Mouse (Mus musculus) gastrocnemius, postnatal 10 days (tissue): ENCODE measurements at regions not wholly inside any gene's neighbourhood (a gene's known extent, or its start where the extent isn't known, plus 50 kb on each side); places are given as distances from the start of the nearest gene placed in this dataset.

Experiments
- DNase-seq: peaks from one replicate; pipeline ENCODE4 v3.0.0; 2021; ENCODE audit warnings: mixed read lengths

DNA sequence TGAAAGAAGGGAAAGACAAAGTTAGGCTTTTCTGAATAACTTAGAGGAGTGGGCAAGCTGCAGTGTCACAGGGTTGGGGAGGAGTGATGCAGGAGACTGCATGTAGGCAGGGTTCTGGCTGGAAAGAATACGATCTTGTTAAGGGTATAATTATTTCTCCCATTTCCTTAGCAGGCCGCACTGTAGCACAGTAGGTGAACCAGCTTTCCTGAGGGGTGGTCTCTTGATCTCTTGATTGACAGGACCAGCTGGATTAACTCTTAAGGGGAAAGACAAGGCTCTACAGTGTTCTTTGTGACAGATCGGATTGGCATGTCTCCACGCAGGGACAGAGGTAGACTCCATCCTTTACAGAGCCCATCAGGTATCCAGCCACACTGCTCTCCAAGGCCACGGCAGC, 54.5 kb upstream of the Meis1 start:
- DNase-seq, result no peak

DNA sequence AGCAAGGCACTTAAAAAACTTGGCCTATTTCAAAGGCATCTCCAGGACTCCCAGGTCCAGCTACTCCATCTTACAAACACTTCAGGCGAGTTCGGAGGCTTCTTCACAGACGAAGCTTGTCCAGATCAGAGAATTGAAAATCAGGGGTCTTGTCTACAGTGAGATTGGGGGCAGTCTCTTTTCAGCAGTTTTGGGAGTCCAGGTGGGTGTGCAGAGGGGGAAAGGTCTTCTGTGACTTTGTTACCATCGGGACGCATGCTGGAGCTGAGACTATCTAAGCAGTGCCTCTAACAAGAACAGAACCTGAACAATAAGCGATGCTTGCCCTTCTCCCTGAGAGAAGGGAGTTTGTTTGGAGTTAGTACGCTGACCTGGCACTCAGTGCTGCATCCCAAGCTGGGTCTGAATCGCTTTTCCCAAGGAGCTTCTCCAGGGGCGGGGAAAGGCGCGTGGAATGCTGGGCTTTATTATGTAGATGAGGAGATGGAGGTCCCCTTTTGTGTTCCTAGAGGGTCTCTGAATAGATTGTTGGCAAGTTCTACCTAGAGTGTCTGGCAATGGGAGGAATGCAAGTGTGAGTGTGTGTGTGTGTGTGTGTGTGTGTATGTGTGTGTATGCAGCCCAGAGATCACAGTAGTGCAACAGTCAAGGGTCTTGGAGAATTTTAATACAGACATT, 55.2 kb upstream of the Meis1 start:
- no peak for DNase-seq

DNA sequence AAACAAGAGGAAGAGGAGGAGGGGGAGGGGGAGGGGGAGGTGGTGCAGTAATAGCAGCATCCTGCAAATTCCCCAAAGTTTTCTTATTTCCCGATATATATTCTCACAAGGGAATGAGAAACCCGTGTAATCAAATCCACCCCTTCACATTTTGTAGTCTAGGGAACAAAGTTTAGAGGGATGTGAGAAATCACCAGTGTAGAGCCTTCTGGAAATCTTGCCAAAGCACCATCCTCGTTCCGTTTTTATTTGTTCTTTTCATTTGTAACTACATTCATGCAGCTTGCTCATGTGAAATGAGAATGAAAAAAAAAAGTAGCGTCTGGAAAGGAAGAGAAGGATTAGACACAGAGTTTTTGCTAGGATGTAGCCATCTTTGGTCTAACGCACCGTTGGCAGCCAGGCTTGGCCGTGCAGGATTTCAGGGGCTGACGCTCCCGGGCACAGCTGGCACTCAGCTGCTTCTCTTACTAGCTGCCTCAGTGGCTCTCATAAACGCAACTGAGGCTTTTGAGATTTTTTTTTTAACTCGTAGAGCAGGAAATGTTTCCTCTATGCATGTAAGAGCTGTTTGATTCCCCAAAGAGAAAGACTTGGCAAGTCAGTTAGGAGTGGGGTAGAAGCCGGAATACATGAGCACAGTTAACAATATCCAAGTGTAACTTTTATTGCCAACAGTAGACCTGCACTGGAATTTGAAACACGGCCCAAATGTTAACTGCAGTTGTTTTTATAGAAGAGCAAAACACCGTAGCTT, 72.5 kb upstream of the Meis1 start:
- no peak for DNase-seq

DNA sequence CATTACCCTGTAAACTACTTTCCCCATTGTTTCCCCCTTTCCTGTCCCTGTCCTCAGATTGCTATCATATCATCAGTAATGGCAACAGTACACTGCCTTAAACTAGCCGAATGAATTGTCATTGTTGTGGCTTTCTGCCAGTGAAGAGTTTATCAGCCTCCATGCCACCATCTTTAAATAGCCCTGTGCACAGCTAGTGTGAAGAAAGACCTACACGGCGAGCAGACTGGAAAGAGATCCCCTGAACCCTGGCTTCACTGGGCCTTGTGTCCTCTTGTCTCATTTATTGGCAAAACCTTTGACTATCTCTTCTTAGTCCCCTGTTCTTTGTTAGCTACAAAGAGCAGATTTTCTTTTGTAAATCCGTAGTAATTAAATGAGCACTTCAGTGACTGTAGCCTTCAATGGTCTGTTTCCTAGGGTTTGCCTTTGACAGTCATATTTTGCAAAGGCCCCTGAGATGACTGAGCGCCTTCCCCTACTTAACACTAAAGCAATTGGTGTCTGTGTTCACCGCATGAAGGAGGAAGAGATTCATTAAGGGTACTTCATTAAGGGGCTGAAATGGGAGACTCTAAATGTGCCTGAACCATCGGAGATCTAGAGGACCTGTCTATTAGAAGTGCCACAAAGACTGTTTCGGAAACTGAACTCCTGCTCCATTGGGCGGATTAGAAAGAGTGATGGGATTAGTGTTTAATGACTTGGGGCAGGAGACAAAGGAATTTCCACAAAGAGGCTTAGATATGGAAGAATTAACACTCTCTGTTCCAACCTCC, 74.4 kb upstream of the Meis1 start:
- no peak for DNase-seq

DNA sequence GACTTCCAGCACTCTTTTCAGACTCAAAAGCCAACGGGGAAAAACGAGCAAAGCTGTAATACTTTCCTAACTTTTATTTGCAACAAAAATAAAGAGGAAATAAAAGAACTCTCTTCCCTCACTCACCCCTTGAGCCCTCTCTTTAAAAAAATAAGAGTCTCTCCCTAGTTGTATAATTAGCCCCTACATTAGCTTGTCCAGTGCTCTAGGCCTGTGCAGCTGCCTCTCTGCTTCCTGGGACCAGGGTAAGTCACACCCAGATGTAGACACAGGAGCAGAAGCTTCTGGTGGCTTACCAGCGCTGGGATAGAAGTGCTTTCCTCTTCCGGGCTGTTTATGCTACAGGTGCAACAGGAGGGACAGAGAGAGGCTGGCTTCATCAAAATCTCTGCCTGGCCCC, 75.0 kb upstream of the Meis1 start:
- DNase-seq, result no peak

DNA sequence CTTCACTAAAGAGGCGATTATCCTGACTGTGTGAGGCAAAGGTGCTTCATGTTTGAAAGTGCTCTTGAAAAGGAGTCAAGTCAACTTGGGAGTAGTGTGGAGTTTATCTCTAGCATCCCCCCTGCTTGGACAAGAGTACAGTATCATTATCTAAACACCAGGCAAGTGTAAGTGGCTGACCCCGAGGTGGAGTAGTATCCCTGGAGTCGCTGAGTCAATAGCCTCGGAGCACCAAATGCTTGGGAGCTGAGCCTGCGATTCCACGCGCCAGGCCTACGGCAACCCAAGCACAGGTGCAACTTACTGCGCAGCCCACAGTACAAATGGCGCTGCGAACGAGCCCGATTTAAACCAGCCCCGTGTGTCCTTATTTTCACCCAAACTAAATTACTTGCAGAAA, 75.4 kb upstream of the Meis1 start:
- no peak for DNase-seq

DNA sequence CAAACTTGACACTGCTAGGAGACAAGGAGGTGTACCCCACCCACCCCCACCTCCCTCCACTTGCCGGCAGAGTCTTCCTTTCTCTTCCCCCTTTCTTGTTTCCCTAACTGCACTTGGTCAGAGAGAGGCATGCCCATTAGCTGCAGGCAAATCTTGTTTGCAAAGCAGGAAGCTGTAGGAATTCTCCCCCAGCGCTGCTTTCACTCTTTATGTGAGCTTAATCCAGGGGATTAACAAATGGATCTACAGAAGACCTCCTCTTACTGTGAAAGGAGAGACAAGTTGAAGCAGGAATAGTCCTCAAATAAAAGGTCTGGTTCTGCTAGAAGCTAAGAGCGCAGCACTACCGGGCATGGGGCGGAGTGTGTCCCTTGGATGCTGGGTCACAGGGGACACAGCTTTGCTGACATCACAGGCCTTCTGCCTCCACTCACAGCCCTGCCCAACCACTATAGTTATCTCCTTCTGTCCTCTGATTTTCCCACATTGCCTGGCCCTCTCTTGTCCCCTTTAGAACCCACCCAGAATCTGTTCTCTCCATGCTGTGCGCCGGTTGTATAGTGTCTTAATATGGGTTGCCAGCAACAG, 84.3 kb upstream of the Meis1 start:
- no peak for DNase-seq

DNA sequence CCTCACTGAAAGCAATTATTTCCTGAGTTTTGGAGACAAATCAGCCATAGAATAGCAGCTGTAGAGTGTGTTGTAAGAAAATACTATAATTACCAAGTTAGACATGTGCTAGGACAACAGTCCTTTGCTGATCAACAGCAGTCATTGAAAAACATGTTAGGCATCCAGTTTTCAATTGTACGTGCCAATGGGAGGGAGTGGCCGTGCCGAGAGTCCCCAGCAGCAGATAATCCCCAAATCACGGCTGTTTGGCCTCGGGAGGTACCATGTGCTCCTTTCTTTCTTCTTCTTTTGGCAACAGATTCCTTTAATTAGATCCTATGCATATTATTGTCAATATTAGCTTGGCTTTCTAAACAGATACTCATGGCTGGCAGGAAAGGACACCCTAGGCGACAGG, 88.4 kb upstream of the Meis1 start:
- no peak for DNase-seq

DNA sequence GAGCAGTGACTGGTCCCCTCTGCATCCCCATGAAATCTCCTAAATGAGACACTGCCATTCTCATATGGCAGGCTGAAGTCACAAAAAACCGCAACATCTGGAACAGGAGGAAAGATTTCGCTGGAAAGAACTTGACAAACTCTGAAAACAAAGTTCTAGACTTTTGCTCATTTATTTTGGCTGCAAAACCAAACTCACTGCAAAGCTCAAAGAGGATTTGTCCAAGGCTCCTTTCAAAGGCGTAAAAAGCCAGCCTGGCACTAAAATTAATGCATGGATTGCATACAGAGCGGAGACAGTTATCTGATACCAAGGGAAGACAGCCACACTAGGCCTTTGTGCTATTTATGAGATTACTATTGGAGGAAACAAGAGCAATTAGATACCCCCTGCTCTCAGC, 90.3 kb upstream of the Meis1 start:
- DNase-seq, result no peak

DNA sequence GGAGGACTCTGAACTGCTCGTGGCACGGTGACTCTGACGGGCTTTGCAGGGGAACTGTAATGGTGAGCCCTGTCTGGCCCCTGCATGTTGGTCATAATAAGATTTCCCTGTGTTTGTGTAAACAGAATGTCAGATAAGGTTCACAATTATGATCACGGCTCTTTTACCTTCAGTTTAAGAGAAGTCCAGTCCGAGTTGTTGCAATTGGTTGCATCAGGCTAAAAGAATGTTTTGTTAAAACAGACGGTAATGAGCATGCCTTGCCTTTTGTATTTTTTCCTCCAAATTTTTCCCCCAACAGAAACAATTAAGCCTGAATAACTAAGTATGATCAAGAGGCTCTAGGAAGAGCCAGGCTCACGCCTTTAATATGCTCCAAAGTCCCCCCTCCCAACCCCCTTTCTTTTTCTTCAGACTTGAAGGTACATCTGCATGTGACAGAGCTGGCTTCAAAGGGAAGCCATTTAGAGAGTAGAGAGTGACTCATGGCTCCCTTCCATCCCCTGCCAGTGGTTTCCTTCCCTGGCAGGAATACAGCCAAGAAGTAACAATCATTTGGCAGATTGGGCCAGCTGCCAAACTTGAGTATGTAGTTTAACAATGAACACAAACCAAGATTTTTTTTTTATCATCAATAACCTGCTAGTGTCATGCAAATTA, 93.3 kb upstream of the Meis1 start:
- no peak for DNase-seq

DNA sequence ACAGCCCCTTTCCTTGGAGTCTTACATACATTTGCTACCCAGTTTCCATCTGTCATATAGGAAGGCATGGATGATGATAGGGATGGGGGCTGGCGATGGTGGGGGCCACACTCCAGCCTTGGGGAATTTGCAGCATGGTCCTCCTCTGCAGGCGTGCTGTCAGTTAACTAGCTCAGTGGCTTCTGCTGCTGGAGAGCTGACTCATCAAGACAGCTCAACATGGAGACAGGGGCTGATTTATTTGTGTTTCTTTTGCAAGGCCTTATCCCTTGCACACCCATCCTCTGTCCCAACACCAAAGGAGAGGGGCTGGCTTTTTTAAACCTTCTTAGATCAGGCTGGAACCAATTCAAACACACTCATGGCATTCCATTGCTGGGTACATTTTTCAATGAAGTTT, 98.3 kb upstream of the Meis1 start:
- DNase-seq, result no peak

DNA sequence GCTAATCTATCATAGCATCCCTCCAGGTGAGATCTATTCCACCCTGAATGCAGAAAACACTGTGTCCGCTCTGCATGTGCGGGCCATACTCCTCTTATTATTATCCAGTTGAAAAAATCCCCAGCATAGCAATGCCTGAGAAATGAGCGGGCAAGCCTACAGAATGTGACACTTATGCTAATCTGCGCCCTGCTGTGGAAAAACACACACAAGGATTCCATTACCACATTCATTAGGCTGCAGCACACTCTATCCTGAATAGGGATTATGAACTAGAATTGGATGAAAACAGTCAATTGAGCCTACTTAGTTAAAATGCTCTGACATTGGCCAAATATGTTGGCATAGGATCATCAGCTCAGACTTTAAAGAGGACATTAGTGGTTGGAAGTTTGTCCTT, 99.5 kb upstream of the Meis1 start:
- no peak for DNase-seq

DNA sequence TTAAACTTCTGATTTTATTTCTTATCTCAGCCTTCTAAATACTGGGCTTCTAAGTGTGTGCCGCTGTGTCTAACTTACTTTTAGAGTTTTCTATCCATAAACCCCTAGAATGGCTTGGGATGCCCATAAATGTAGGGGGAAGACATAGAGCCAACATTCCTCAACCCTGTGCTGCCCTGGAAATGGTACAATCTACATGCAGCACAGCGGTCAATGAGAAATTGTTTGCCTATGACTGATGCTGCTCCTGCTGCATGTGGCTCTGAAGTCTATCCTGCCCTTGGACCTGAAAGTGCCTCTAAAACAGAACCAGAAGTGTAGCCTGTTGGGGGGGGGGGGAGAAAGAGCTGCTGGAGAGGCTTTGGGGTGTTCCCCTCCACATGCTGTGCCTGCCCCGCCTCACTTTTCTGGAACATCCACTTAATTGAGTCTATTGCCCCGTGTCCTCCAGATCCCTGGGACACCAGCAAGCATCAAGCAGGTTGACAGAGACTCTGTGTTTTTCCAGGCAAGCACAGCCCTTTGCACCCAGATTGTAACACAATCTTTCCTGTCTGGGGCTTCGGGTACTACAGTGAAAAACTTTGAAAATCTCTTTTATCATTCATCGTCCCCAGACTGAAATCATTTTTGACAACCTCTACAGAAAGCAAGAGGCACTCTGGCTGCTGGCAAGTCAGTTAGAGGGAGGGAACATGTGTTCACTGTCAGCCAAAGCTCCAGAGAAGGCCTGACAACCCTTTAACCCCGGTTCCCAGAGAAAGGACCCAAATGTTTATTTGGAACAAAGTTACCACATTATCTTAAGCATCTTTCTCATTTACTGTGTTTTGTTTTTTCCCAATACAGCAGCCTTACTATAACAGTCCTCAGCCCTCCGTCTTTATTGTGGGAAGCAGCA, 101.4 kb upstream of the Meis1 start:
- no peak for DNase-seq

DNA sequence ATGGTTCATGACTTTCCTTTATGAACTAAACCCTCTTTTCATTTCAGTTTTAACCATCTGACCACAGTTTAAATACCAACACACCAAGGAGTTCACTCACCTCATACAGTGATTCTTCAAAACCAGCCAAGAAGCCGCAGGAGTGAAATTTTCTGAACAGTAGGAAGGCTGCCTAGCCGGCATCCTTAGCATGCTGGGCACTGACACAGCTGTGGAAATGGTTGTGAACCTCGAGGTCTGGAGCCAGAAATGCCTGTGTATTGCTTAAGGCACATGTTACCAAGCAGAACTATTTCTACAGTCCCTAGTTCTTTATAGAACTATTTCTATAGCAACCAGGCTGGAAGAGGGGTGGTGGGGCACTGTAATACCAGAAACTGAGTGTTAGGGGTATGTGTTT, 102.1 kb upstream of the Meis1 start:
- DNase-seq, result no peak

DNA sequence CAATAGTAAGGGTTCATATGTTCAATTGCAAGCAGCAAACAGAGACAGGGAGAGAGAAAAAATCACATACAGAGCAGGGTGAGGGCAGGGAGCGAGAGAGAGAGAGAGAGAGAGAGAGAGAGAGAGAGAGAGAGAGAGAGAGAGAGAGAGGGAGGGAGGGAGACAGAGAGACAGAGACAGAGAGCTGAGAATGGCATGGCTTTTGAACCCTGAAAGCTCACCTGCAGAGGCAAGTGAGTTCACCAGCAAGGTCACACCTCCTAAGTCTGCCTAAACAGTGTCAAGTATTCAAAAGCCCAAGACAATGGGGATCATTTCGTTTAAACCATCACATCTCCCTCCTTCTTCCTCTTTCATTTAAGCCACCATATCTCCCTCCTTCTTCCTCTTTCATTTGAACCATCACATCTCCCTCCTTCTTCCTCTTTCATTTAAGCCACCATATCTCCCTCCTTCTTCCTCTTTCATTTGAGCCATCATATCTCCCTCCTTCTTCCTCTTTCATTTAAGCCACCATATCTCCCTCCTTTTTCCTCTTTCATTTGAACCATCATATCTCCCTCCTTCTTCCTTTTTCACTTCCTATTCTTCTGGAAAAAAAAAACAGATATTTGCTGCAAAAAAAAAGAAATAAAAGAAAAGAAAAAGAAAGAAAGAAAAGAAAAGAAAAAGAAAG, 116.7 kb upstream of the Meis1 start:
- no peak for DNase-seq

DNA sequence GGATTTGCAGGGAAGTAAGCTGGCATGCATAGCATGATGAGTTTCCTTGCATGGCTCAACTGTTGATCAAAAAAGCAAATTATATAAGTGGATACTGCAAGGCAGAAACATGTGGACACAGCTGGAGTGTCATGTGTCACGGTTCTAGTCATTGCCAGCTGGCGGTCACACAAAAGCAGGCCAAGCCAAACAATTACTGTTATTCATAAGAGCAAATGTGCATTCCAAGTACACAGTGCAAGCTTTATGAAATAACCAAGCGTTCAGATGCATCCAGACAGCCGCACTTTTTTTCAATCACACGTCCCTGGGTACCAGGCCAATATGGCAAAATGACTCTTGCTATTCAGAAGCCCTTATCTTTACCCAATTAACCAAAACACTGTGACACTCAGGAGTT, 119.6 kb upstream of the Meis1 start:
- DNase-seq, result peak; percentile 67

DNA sequence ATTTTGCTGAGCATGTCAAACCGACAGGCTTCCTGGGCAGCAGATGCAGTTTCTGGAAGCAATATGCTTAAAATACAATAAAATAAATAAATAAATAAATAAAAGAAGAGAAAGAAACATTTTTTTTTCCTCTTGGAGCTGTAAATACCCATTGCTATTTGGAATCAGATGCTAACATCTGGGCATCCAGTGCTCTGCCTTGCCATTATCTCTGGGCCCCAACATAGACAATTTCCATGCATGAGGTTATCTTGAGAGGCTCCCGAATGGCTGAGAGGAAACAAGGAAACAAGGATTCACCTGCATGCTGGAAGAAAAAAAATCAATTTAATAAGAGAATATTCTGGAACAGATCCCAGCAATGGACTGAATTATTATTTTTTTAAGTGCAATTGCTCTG, 120.0 kb upstream of the Meis1 start:
- no peak for DNase-seq

DNA sequence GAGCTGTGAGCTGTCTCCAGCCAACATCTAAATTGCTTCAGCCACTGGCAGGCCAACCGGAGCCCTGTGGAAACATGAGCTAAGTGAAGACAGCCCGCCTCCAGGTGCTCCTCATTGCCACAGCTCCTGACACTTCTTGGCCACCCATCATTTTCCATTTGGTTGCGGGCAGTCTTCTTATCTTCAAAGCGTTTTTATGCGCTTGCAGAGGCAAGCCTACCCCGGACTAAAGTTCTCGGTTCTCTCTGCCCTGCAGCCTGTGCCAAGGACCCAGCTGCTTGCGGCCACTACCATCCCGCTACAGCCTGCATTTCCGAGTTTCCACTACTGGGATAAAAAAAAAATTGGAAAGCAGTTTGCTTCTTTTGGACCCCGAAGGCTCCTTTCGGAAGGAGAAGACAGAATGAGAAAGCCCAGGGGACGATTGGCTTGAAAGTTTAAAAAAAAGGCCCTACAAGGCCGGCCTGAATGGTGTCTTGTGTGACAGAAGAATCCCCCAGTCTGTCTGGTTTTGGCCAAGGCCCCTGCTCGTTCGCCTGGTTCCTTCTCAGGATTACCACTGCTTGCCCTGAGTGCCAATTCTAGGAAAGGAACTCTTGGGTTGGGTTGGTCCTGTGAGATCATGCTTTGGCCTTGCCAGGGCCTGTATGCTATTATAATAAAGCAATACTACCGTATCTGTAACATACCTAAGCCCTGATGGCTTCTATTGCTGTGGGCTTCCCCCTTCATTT, 124.6 kb upstream of the Meis1 start:
- DNase-seq, result peak; percentile 22

DNA sequence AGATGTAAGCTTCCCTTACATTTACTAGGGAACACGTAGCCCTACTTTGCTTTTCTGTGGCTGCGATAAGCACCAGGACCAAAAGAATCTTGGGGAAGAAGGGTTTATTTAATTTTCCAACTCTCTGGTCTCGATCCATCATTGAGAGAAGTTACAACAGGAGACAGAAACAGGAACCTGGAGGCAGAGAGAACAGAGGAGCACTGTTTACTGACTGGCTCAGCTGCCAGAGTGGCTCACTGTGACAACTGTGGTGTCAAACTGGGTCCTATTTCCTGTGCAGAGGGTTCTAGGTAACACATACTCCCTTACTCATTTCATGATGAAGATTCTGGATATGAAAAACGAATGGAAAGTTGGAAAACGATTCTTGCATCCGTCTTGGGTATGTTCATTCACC, 125.7 kb upstream of the Meis1 start:
- DNase-seq, result no peak

DNA sequence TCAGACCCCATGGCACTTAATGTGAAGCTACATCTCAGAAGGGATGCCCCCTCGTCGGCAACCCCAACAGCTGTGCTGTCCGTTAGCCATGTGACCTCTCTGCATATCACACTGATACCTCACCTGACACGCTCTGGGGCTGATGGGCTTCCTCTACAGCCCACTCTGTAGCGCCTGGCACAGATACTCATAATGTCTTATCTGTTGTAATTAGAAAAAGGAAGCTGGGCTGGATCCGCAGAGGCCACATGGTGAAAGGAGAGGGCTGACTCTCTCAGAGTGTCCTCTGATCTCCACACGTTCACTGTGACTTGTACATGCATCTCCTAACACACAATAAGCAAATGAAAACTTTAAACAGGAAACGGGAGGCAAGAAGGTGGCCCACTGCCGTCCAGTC, 126.5 kb upstream of the Meis1 start:
- DNase-seq, result no peak
